Mouse (Mus musculus) hindbrain, postnatal 0 days (tissue): ENCODE results near the gene Plin5. TPM values are rescaled to one million over a fixed set of nuclear protein-coding genes. Genes with fewer than 3 reads are reported as not detected.
A peak's percentile ranks its signal among the peaks of the same experiment; 100 is the strongest.

Experiments
- ATAC-seq: fragments of 200-750 bp; cut with Nextera tagmentation; 2 replicates; pipeline ENCODE4 v1.8.0; 2017; ENCODE audit warnings: mild to moderate bottlenecking, moderate TSS enrichment, moderate library complexity
- DNase-seq: peaks from one replicate; pipeline ENCODE4 v3.0.0-alpha.2; 2015; ENCODE audit warnings: low spot score
- H3K27ac ChIP-seq: fragments of 300-500 bp; sonication (generic); 2 replicates; pipeline ENCODE4 v1.5.1; 2014; ENCODE audit warnings: mild to moderate bottlenecking
- H3K27me3 ChIP-seq: fragments of 300-500 bp; sonication (generic); 2 replicates; pipeline ENCODE4 v1.6.1; 2014; ENCODE audit warnings: low read length, mixed read lengths; ENCODE audit not compliant: insufficient read depth
- H3K36me3 ChIP-seq: fragments of 300-500 bp; sonication (generic); 2 replicates; pipeline ENCODE4 v1.6.1; 2014; ENCODE audit warnings: low read length, mixed read lengths; ENCODE audit not compliant: insufficient read depth
- H3K4me1 ChIP-seq: fragments of 300-500 bp; sonication (generic); 2 replicates; pipeline ENCODE4 v1.6.1; 2014; ENCODE audit warnings: antibody characterized with exemption, low read length, mixed read lengths; ENCODE audit not compliant: insufficient read depth
- H3K4me2 ChIP-seq: fragments of 300-500 bp; sonication (generic); 2 replicates; pipeline ENCODE4 v1.6.1; 2014; ENCODE audit warnings: low read depth, mild to moderate bottlenecking, low read length, moderate library complexity, mixed read lengths
- H3K4me3 ChIP-seq: fragments of 300-500 bp; sonication (generic); 2 replicates; pipeline ENCODE4 v1.5.1; 2014; ENCODE audit warnings: low read length
- H3K9ac ChIP-seq: fragments of 300-500 bp; sonication (generic); replicated peaks from 2 replicates; pipeline ENCODE4 v1.6.1; 2014; ENCODE audit warnings: mild to moderate bottlenecking, low read length, moderate library complexity, mixed read lengths
- H3K9me3 ChIP-seq: fragments of 300-500 bp; sonication (generic); 2 replicates; pipeline ENCODE4 v1.6.1; 2016; ENCODE audit warnings: low read length, mixed read lengths
- CTCF ChIP-seq: IDR thresholded peaks from 2 replicates; pipeline ENCODE4 v1.5.1; 2016; ENCODE audit warnings: antibody characterized with exemption, control low read depth, low read depth
- WGBS: fragments of 180-500 bp; shearing (Covaris S2); extraction: QIAGEN DNeasy Blood & Tissue Kit; methylation state at CpG from one replicate; pipeline ENCODE4 v1.1.7; 2014; 5-methylcytosine and 5-hydroxymethylcytosine counted together
- polyA plus RNA-seq: library from polyadenylated mRNA; unstranded; fragments of >200 nt; fragmentation: Nextera tagmentation; extraction: Ambion mirVana; gene quantifications from 2 replicates; pipeline ENCODE4 v1.2.1, GENCODE M21; 2015
- total RNA-seq: library from RNA; depleted of rRNA; stranded (reverse); fragments of >200 nt; gene quantifications from 2 replicates; pipeline ENCODE4 v1.2.3, GENCODE M21; 2014; rRNA removed

Gene Plin5
- total RNA-seq (2.2 and 3.3 TPM in 2 replicates), polyA plus RNA-seq (4.1 and 4.4 TPM in 2 replicates)

- TF ChIP-seq CTCF, result no peak
- Histone ChIP-seq H3K27me3 (peaks cover 21% of the 10 kb centered on the region), H3K9ac (no peak within 1 kb of the TSS), H3K4me3 (peak within 1 kb of the TSS; percentile 28), H3K27ac (no peak within 1 kb of the TSS), H3K9me3 (no peaks in the 10 kb centered on the region), H3K4me1 (0 out of 2 replicates have a peak, but pooled peaks cover 3% of the 10 kb centered on the region), H3K36me3 (no peaks in the 10 kb centered on the region), H3K4me2 (peak within 1 kb of the TSS; percentile 57)
- ATAC-seq, result peak; percentile 61
- 3% methylated on average over 27 of the region's 27 CpGs for WGBS
- peak; percentile 69 for DNase-seq
These were observed at the start of gene Plin5 for GRCm38 (mm10) chr17:56117251-56117710. Gene Plin5 (minus strand): TSS chr17:56117596.

GRCm38 (mm10) chr17:56165671-56166070 is 48.3 kb upstream of the Plin5 start:
- Histone ChIP-seq H3K4me3 (no peak overlapping the region), H3K4me1 (peaks cover 12% of the 10 kb centered on the region), H3K27ac (no peak overlapping the region), H3K4me2 (no peak overlapping the region), H3K36me3 (no peaks in the 10 kb centered on the region), H3K27me3 (no peaks in the 10 kb centered on the region), H3K9ac (no peak overlapping the region), H3K9me3 (no peaks in the 10 kb centered on the region)
- 29% methylated on average over 11 of the region's 11 CpGs for WGBS
- no peak for TF ChIP-seq CTCF
- ATAC-seq (no peak), DNase-seq (peak; percentile 30)

GRCm38 (mm10) chr17:56164510-56164909 is 47.1 kb upstream of the Plin5 start:
- Histone ChIP-seq H3K27me3 (no peaks in the 10 kb centered on the region), H3K27ac (no peak overlapping the region), H3K4me2 (no peak overlapping the region), H3K4me3 (no peak overlapping the region), H3K36me3 (no peaks in the 10 kb centered on the region), H3K9me3 (no peaks in the 10 kb centered on the region), H3K9ac (no peak overlapping the region), H3K4me1 (peaks cover 12% of the 10 kb centered on the region)
- WGBS, result 55% methylated on average over 3 of the region's 3 CpGs
- no peak for ATAC-seq
- no peak for DNase-seq
- TF ChIP-seq CTCF, result no peak

- Histone ChIP-seq H3K27me3 (no peaks in the 10 kb centered on the region), H3K4me3 (no peak overlapping the region), H3K9me3 (no peaks in the 10 kb centered on the region), H3K4me2 (no peak overlapping the region; the same call in 1 of the 2 replicates), H3K4me1 (peaks cover 12% of the 10 kb centered on the region), H3K27ac (no peak overlapping the region), H3K9ac (no peak overlapping the region), H3K36me3 (no peaks in the 10 kb centered on the region)
- DNase-seq (no peak), ATAC-seq (no peak)
- 80% methylated on average over 6 of the region's 6 CpGs for WGBS
- no peak for TF ChIP-seq CTCF
These were observed 46.2 kb upstream of the Plin5 start for GRCm38 (mm10) chr17:56163523-56164102.

- H3K4me3 ChIP-seq, result peak within 1 kb of the TSS; percentile 37
- H3K4me2 ChIP-seq, result peak within 1 kb of the TSS; percentile 73
- WGBS, result under 1% methylated on average over 30 of the region's 30 CpGs
- DNase-seq, result peak; percentile 96
- H3K9me3 ChIP-seq, result no peaks in the 10 kb centered on the region
- H3K27ac ChIP-seq, result no peak within 1 kb of the TSS
- ATAC-seq, result peak; percentile 95
- no peaks in the 10 kb centered on the region for H3K27me3 ChIP-seq
- peak within 1 kb of the TSS; percentile 49 for H3K9ac ChIP-seq
- H3K36me3 ChIP-seq, result no peaks in the 10 kb centered on the region
- no peak for TF ChIP-seq CTCF
- peaks cover 12% of the 10 kb centered on the region for H3K4me1 ChIP-seq
These were observed 44.9 kb upstream of the Plin5 start, which contains the start of gene Tnfaip8l1 for GRCm38 (mm10) chr17:56162231-56162774. Gene Tnfaip8l1 (plus strand): TSS chr17:56162477.

- Histone ChIP-seq H3K4me3 (no peak overlapping the region), H3K4me2 (no peak overlapping the region), H3K4me1 (peaks cover 8% of the 10 kb centered on the region), H3K27ac (no peak overlapping the region), H3K9ac (no peak overlapping the region), H3K27me3 (no peaks in the 10 kb centered on the region), H3K9me3 (no peaks in the 10 kb centered on the region), H3K36me3 (no peaks in the 10 kb centered on the region)
- ATAC-seq, result no peak
- peak; percentile 87 for TF ChIP-seq CTCF
- peak; percentile 73 for DNase-seq
- WGBS, result 2% methylated on average over 9 of the region's 9 CpGs
These were observed 42.3 kb upstream of the Plin5 start for GRCm38 (mm10) chr17:56159729-56160128.

GRCm38 (mm10) chr17:56153643-56154042 is 36.2 kb upstream of the Plin5 start:
- Histone ChIP-seq H3K27ac (no peak overlapping the region), H3K9me3 (no peaks in the 10 kb centered on the region), H3K36me3 (no peaks in the 10 kb centered on the region), H3K4me2 (no peak overlapping the region), H3K4me1 (peaks cover 7% of the 10 kb centered on the region; the same call in 1 of the 2 replicates), H3K27me3 (no peaks in the 10 kb centered on the region), H3K4me3 (no peak overlapping the region), H3K9ac (no peak overlapping the region)
- DNase-seq (peak; percentile 80), ATAC-seq (peak; percentile 49)
- TF ChIP-seq CTCF, result no peak
- 22% methylated on average over 9 of the region's 9 CpGs for WGBS
